Comparison of ENCODE assay signal across 32 mouse cellular contexts in the genomic region with DNA sequence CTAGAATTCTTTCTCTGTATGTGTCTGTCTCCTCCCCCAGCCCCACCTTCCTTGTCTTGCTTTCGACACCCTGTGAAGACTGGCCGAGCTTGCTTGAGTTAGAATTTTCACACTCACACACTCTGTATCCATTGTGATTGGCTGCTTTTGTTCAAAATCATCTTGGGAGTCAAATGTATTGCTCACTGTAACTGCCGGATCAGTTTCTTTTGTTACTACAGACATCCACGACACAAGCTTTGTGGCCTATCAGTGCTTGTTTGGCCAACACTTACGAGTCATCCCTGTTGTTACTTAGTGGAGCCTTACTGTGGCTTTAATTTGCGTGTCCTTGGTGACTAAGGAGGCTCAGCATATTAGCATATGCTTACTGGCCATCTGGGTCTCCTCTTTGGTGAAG. TPM values are rescaled to one million over a fixed set of nuclear protein-coding genes. Genes with fewer than 3 reads are reported as not detected.
A peak's percentile ranks its signal among the peaks of the same experiment; 100 is the strongest.
DNase-seq lines count a peak whose midpoint lies in the region; ATAC-seq lines count a peak whose summit lies in the region.
"Had no signal": no experiment of that assay in that cellular context is flagged by ENCODE, and none has a peak within 500 bp of the region (broad histone marks: within the 10 kb centered on the region; RNA-seq: fewer than 3 reads in every experiment).

No protein-coding gene starts in this region.

- WGBS in neural tube, embryonic 14.5 days, result 26% methylated on average over 6 of the region's 6 CpGs
- 33% methylated on average over 6 of the region's 6 CpGs for WGBS in neural tube, embryonic 15.5 days

- peaks cover 2% of the 10 kb centered on the region for H3K36me3 ChIP-seq in megakaryocyte, embryonic 14.5 days (replicated peaks; ENCODE audit: low read length)
- H3K36me3 ChIP-seq in neural tube, embryonic 14.5 days (ENCODE audit: control insufficient read depth, insufficient read depth, low read length), result no peaks in the 10 kb centered on the region
- H3K36me3 ChIP-seq in neural tube, embryonic 15.5 days, result no peaks in the 10 kb centered on the region
- H3K36me3 ChIP-seq: embryonic facial prominence, embryonic 10.5 days; embryonic facial prominence, embryonic 15.5 days; forebrain, embryonic 12.5 days; heart, embryonic 10.5 days; hindbrain, embryonic 15.5 days; kidney, embryonic 15.5 days; limb, embryonic 12.5 days; liver, embryonic 15.5 days had no signal

- no peak overlapping the region for H3K9ac ChIP-seq in neural tube, embryonic 14.5 days (replicated peaks; ENCODE audit: low read depth, low read length)
- no peak overlapping the region for H3K9ac ChIP-seq in neural tube, embryonic 15.5 days (replicated peaks)
- H3K9ac ChIP-seq: embryonic facial prominence, embryonic 15.5 days; forebrain, embryonic 12.5 days; forebrain, postnatal 0 days; hindbrain, embryonic 15.5 days; kidney, embryonic 15.5 days; limb, embryonic 12.5 days; liver, embryonic 15.5 days; lung, embryonic 14.5 days had no signal

- peak overlapping the region; percentile 16 for H3K4me3 ChIP-seq in megakaryocyte, embryonic 14.5 days (replicated peaks)
- no peak overlapping the region for H3K4me3 ChIP-seq in neural tube, embryonic 14.5 days (ENCODE audit: low read depth, low read length)
- H3K4me3 ChIP-seq in neural tube, embryonic 15.5 days (replicated peaks), result no peak overlapping the region
- H3K4me3 ChIP-seq: embryonic facial prominence, embryonic 10.5 days; embryonic facial prominence, embryonic 15.5 days; forebrain, embryonic 12.5 days; heart, embryonic 10.5 days; hindbrain, embryonic 15.5 days; kidney, embryonic 15.5 days; left cerebral cortex, adult 2 months; limb, embryonic 12.5 days; liver, embryonic 15.5 days had no signal

- no peak for ATAC-seq in megakaryocyte, adult 5-6 weeks (ENCODE audit: poor library complexity, severe bottlenecking)
- ATAC-seq in neural tube, embryonic 14.5 days (ENCODE audit: low read depth), result peak; percentile 34; the same call in 1 of the 2 replicates
- ATAC-seq in neural tube, embryonic 15.5 days (ENCODE audit: low FRiP score), result no peak
- ATAC-seq: forebrain, postnatal 0 days; Patski had no signal

- H3K9me3 ChIP-seq in megakaryocyte, embryonic 14.5 days, result no peaks in the 10 kb centered on the region
- no peaks in the 10 kb centered on the region for H3K9me3 ChIP-seq in neural tube, embryonic 14.5 days (ENCODE audit: control insufficient read depth, low read length)
- no peaks in the 10 kb centered on the region for H3K9me3 ChIP-seq in neural tube, embryonic 15.5 days (replicated peaks)
- H3K9me3 ChIP-seq: embryonic facial prominence, embryonic 10.5 days; embryonic facial prominence, embryonic 15.5 days; forebrain, embryonic 12.5 days; G1E; heart, embryonic 10.5 days; hindbrain, embryonic 15.5 days; kidney, embryonic 15.5 days; limb, embryonic 12.5 days; liver, embryonic 15.5 days had no signal

- H3K27me3 ChIP-seq in megakaryocyte, embryonic 14.5 days (replicated peaks), result no peaks in the 10 kb centered on the region
- no peaks in the 10 kb centered on the region for H3K27me3 ChIP-seq in neural tube, embryonic 14.5 days (ENCODE audit: control insufficient read depth, insufficient read depth, low read length)
- H3K27me3 ChIP-seq in neural tube, embryonic 15.5 days (replicated peaks), result no peaks in the 10 kb centered on the region
- H3K27me3 ChIP-seq: embryonic facial prominence, embryonic 15.5 days; forebrain, embryonic 12.5 days; hindbrain, embryonic 15.5 days; kidney, embryonic 15.5 days; limb, embryonic 12.5 days; liver, embryonic 15.5 days; Patski had no signal

- H3K4me1 ChIP-seq in megakaryocyte, embryonic 14.5 days, result peaks cover 45% of the 10 kb centered on the region
- no peaks in the 10 kb centered on the region for H3K4me1 ChIP-seq in neural tube, embryonic 14.5 days (ENCODE audit: control insufficient read depth, insufficient read depth, low read length)
- H3K4me1 ChIP-seq in neural tube, embryonic 15.5 days, result no peaks in the 10 kb centered on the region
- H3K4me1 ChIP-seq: embryonic facial prominence, embryonic 15.5 days; hindbrain, embryonic 15.5 days; kidney, embryonic 15.5 days; limb, embryonic 12.5 days; liver, embryonic 15.5 days had no signal

- peak; percentile 35 for DNase-seq in ZHBTc4 (ENCODE audit: low read depth, low spot score)
- DNase-seq in embryo, embryonic 10.5 days (ENCODE audit: low spot score), result no peak
- DNase-seq in frontal cortex, postnatal 14 days (ENCODE audit: low spot score in 2 of 2), result no peak
- DNase-seq: adrenal gland, postnatal 25 days; cerebellum, adult 18-20 months; cerebellum, postnatal 14 days; forebrain, postnatal 0 days; gastrocnemius, postnatal 10 days; heart, postnatal 36 days; kidney, adult 18-20 months; kidney, postnatal 25 days; lung, embryonic 14.5 days; lung, postnatal 14 days; right cerebral cortex, postnatal 4 days; thymus, adult 18-20 months; thymus, postnatal 25 days had no signal

- no peak overlapping the region for H3K4me2 ChIP-seq in neural tube, embryonic 14.5 days (ENCODE audit: low read depth, low read length)
- no peak overlapping the region for H3K4me2 ChIP-seq in neural tube, embryonic 15.5 days
- H3K4me2 ChIP-seq: embryonic facial prominence, embryonic 15.5 days; forebrain, embryonic 12.5 days; hindbrain, embryonic 15.5 days; kidney, embryonic 15.5 days; limb, embryonic 12.5 days; liver, embryonic 15.5 days; lung, embryonic 14.5 days had no signal

- H3K27ac ChIP-seq in neural tube, embryonic 14.5 days (ENCODE audit: low read depth, low read length), result no peak overlapping the region
- no peak overlapping the region for H3K27ac ChIP-seq in neural tube, embryonic 15.5 days (replicated peaks)
- H3K27ac ChIP-seq: embryonic facial prominence, embryonic 10.5 days; embryonic facial prominence, embryonic 15.5 days; forebrain, embryonic 12.5 days; heart, embryonic 10.5 days; hindbrain, embryonic 15.5 days; kidney, embryonic 15.5 days; left cerebral cortex, adult 2 months; limb, embryonic 12.5 days; liver, embryonic 15.5 days; stomach, postnatal 0 days had no signal

RNA-seq across cellular contexts. Expression of gene Lrrc28, which starts 56.3 kb away (rescaled TPM):
- polyA plus RNA-seq in megakaryocyte, embryonic 14.5 days (2012; ENCODE audit: insufficient read depth, low replicate concordance), result 11.0 and 12.3 TPM in 2 replicates
- total RNA-seq in megakaryocyte, adult 5-6 weeks (2015), result 6.8 and 10.2 TPM in 2 replicates
- total RNA-seq in megakaryocyte, adult 5-6 weeks (2017), result 9.0 and 13.0 TPM in 2 replicates
- polyA plus RNA-seq in neural tube, embryonic 14.5 days (2014; fragmentation: Nextera tagmentation; extraction: Ambion mirVana), result 29.1 and 41.1 TPM in 2 replicates
- 20.7 and 24.0 TPM in 2 replicates for polyA plus RNA-seq in neural tube, embryonic 15.5 days (2015; fragmentation: Nextera tagmentation; extraction: Ambion mirVana)

RNA-seq across cellular contexts. Expression of gene Ttc23, which starts 58.5 kb away (rescaled TPM):
- polyA plus RNA-seq in megakaryocyte, embryonic 14.5 days (2012; ENCODE audit: insufficient read depth, low replicate concordance), result 4.3 and 6.7 TPM in 2 replicates
- total RNA-seq in megakaryocyte, adult 5-6 weeks (2015), result 0.36 and 1.9 TPM in 2 replicates
- total RNA-seq in megakaryocyte, adult 5-6 weeks (2017), result 0.69 and 2.1 TPM in 2 replicates
- polyA plus RNA-seq in neural tube, embryonic 14.5 days (2014; fragmentation: Nextera tagmentation; extraction: Ambion mirVana), result 5.4 and 10.9 TPM in 2 replicates
- 6.1 and 11.1 TPM in 2 replicates for polyA plus RNA-seq in neural tube, embryonic 15.5 days (2015; fragmentation: Nextera tagmentation; extraction: Ambion mirVana)
